Mouse (Mus musculus) lung, embryonic 16.5 days (tissue): Measurements from ENCODE around the gene Kifc3. TPM values are rescaled to one million over a fixed set of nuclear protein-coding genes. Genes with fewer than 3 reads are reported as not detected.

Experiments used
- ATAC-seq: fragments of 200-750 bp; cut with Nextera tagmentation; 2 replicates; pipeline ENCODE4 v1.8.0; 2017; ENCODE audit warnings: low read depth, mild to moderate bottlenecking, moderate library complexity
- H3K27ac ChIP-seq: fragments of 300-500 bp; sonication (generic); 2 replicates; pipeline ENCODE4 v1.5.1; 2014; ENCODE audit warnings: mild to moderate bottlenecking, control low read depth, low read length
- H3K27me3 ChIP-seq: fragments of 300-500 bp; sonication (generic); 2 replicates; pipeline ENCODE4 v1.6.1; 2014; ENCODE audit warnings: low read depth, low read length, mixed read lengths; ENCODE audit not compliant: control insufficient read depth, insufficient read depth
- H3K36me3 ChIP-seq: fragments of 300-500 bp; sonication (generic); 2 replicates; pipeline ENCODE4 v1.6.1; 2014; ENCODE audit warnings: low read length; ENCODE audit not compliant: control insufficient read depth, insufficient read depth
- H3K4me1 ChIP-seq: fragments of 300-500 bp; sonication (generic); replicated peaks from 2 replicates; pipeline ENCODE4 v1.6.1; 2014; ENCODE audit warnings: low read length, mixed read lengths; ENCODE audit not compliant: control insufficient read depth, insufficient read depth
- H3K4me2 ChIP-seq: fragments of 300-500 bp; sonication (generic); 2 replicates; pipeline ENCODE4 v1.6.1; 2014; ENCODE audit warnings: low read depth, low read length, control low read depth
- H3K4me3 ChIP-seq: fragments of 300-500 bp; sonication (generic); 2 replicates; pipeline ENCODE4 v1.5.1; 2014; ENCODE audit warnings: mild to moderate bottlenecking, low read length, control low read depth
- H3K9ac ChIP-seq: fragments of 300-500 bp; sonication (generic); 2 replicates; pipeline ENCODE4 v1.6.1; 2014; ENCODE audit warnings: low read length, control low read depth
- H3K9me3 ChIP-seq: fragments of 300-500 bp; sonication (generic); 2 replicates; pipeline ENCODE4 v1.6.1; 2016; ENCODE audit warnings: low read length; ENCODE audit not compliant: control insufficient read depth
- WGBS: fragments of 180-500 bp; shearing (Covaris S2); extraction: QIAGEN DNeasy Blood & Tissue Kit; methylation state at CpG from one replicate; pipeline ENCODE4 v1.1.7; 2014; 5-methylcytosine and 5-hydroxymethylcytosine counted together
- polyA plus RNA-seq: library from polyadenylated mRNA; unstranded; fragments of >200 nt; fragmentation: Nextera tagmentation; extraction: Ambion mirVana; gene quantifications from 2 replicates; pipeline ENCODE4 v1.2.1, GENCODE M21; 2015

The Kifc3 gene
- polyA plus RNA-seq, 1 experiment from 2014 or later: 16.8 TPM

GRCm38 (mm10) chr8:95185891-95186513 lies 16.6 kb downstream of the Kifc3 start:
- H3K9me3 ChIP-seq: no peaks in the 10 kb centered on the region
- no peak overlapping the region for H3K9ac ChIP-seq
- no peak overlapping the region for H3K27ac ChIP-seq
- no peaks in the 10 kb centered on the region for H3K4me1 ChIP-seq
- no peaks in the 10 kb centered on the region for H3K27me3 ChIP-seq
- H3K36me3 ChIP-seq: no peaks in the 10 kb centered on the region
- H3K4me2 ChIP-seq: no peak overlapping the region
- H3K4me3 ChIP-seq: no peak overlapping the region
- no peak for ATAC-seq
- WGBS: 82% methylated on average over 7 of the region's 7 CpGs

- Histone ChIP-seq H3K27me3 (no peaks in the 10 kb centered on the region), H3K4me2 (no peak overlapping the region), H3K27ac (no peak overlapping the region), H3K9ac (no peak overlapping the region), H3K36me3 (no peaks in the 10 kb centered on the region), H3K4me1 (no peaks in the 10 kb centered on the region), H3K9me3 (no peaks in the 10 kb centered on the region), H3K4me3 (no peak overlapping the region)
- 40% methylated on average over 10 of the region's 10 CpGs for WGBS
- ATAC-seq: no peak
These were observed 17.5 kb downstream of the Kifc3 start for GRCm38 (mm10) chr8:95185104-95185503.

DNA sequence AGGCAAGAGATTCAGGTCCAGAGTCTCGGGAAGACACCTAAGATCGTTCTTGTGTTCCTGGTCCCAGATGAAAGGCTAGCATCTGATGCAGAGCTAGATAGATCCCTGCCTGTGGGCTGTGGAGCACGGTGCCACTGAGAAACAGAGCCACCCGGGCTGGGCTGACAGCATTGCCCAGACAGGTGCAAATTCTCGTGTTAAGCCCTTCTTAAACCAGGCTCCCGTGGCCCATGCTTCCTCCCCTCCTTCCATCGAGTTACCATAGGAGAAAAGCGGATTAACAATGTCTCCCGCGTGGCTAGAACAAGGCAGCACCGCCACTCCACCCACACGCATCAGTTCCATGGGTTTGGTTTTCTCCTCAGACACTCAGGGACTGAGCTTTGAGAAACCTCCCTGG lies 18.4 kb downstream of the Kifc3 start:
- H3K9ac ChIP-seq: no peak overlapping the region
- H3K36me3 ChIP-seq: no peaks in the 10 kb centered on the region
- 75% methylated on average over 12 of the region's 12 CpGs for WGBS
- H3K4me3 ChIP-seq: no peak overlapping the region
- H3K9me3 ChIP-seq: no peaks in the 10 kb centered on the region
- H3K27me3 ChIP-seq: no peaks in the 10 kb centered on the region
- no peak overlapping the region for H3K4me2 ChIP-seq
- no peaks in the 10 kb centered on the region for H3K4me1 ChIP-seq
- ATAC-seq: no peak
- H3K27ac ChIP-seq: no peak overlapping the region

- no peak for ATAC-seq
- no peak overlapping the region for H3K4me3 ChIP-seq
- H3K9ac ChIP-seq: no peak overlapping the region
- H3K36me3 ChIP-seq: no peaks in the 10 kb centered on the region
- no peaks in the 10 kb centered on the region for H3K9me3 ChIP-seq
- WGBS: 52% methylated on average over 7 of the region's 7 CpGs
- H3K27me3 ChIP-seq: no peaks in the 10 kb centered on the region
- no peak overlapping the region for H3K27ac ChIP-seq
- H3K4me2 ChIP-seq: no peak overlapping the region
- no peaks in the 10 kb centered on the region for H3K4me1 ChIP-seq
These were observed 20.8 kb downstream of the Kifc3 start for GRCm38 (mm10) chr8:95181850-95182249.

GRCm38 (mm10) chr8:95178191-95178590 lies 24.4 kb downstream of the Kifc3 start:
- no peak overlapping the region for H3K9ac ChIP-seq
- H3K4me1 ChIP-seq: no peaks in the 10 kb centered on the region
- no peaks in the 10 kb centered on the region for H3K36me3 ChIP-seq
- no peak overlapping the region for H3K4me3 ChIP-seq
- H3K27ac ChIP-seq: no peak overlapping the region
- no peaks in the 10 kb centered on the region for H3K27me3 ChIP-seq
- no peak for ATAC-seq
- no peak overlapping the region for H3K4me2 ChIP-seq
- 46% methylated on average over 4 of the region's 4 CpGs for WGBS
- H3K9me3 ChIP-seq: no peaks in the 10 kb centered on the region

DNA sequence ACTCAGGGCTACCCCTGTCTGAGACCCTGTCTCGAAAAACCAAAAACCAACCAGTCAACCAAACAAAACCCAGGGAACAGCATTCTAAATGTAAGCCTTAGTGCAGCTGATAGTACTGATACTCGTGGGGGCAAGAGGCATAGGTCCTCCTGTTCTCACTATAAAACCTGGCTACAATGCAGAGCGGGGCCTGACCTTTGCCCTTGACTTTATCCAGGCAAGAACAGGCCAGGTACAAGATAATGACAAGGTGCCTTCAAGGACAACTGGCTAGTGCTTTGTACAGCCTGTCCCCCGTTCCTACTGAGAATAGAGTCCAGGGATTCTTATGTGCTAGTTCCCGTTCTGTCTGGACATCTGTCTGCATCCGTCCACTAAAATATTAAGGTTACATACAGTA lies 25.6 kb downstream of the Kifc3 start:
- no peaks in the 10 kb centered on the region for H3K4me1 ChIP-seq
- H3K36me3 ChIP-seq: no peaks in the 10 kb centered on the region
- H3K27me3 ChIP-seq: no peaks in the 10 kb centered on the region
- no peaks in the 10 kb centered on the region for H3K9me3 ChIP-seq
- H3K27ac ChIP-seq: no peak overlapping the region
- H3K9ac ChIP-seq: no peak overlapping the region
- no peak for ATAC-seq
- H3K4me2 ChIP-seq: no peak overlapping the region
- WGBS: 78% methylated on average over 6 of the region's 6 CpGs
- no peak overlapping the region for H3K4me3 ChIP-seq

GRCm38 (mm10) chr8:95175808-95176207 lies 26.8 kb downstream of the Kifc3 start:
- H3K27me3 ChIP-seq: no peaks in the 10 kb centered on the region
- no peaks in the 10 kb centered on the region for H3K36me3 ChIP-seq
- no peak overlapping the region for H3K27ac ChIP-seq
- H3K4me3 ChIP-seq: no peak overlapping the region
- no peak overlapping the region for H3K4me2 ChIP-seq
- no peaks in the 10 kb centered on the region for H3K9me3 ChIP-seq
- H3K4me1 ChIP-seq: no peaks in the 10 kb centered on the region
- WGBS: 44% methylated on average over 18 of the region's 18 CpGs
- ATAC-seq: 0 out of 2 replicates have a peak, but pooled peaks have one; percentile 20
- no peak overlapping the region for H3K9ac ChIP-seq

GRCm38 (mm10) chr8:95175306-95175705 lies 27.3 kb downstream of the Kifc3 start:
- no peak overlapping the region for H3K4me3 ChIP-seq
- no peaks in the 10 kb centered on the region for H3K4me1 ChIP-seq
- no peak overlapping the region for H3K27ac ChIP-seq
- H3K36me3 ChIP-seq: no peaks in the 10 kb centered on the region
- no peaks in the 10 kb centered on the region for H3K27me3 ChIP-seq
- no peak for ATAC-seq
- no peak overlapping the region for H3K4me2 ChIP-seq
- WGBS: 43% methylated on average over 5 of the region's 5 CpGs
- no peaks in the 10 kb centered on the region for H3K9me3 ChIP-seq
- no peak overlapping the region for H3K9ac ChIP-seq

GRCm38 (mm10) chr8:95172433-95172832 lies 30.2 kb downstream of the Kifc3 start:
- H3K9me3 ChIP-seq: no peaks in the 10 kb centered on the region
- no peaks in the 10 kb centered on the region for H3K4me1 ChIP-seq
- no peak overlapping the region for H3K4me3 ChIP-seq
- H3K27ac ChIP-seq: no peak overlapping the region
- H3K9ac ChIP-seq: no peak overlapping the region
- H3K4me2 ChIP-seq: no peak overlapping the region
- 40% methylated on average over 5 of the region's 5 CpGs for WGBS
- H3K27me3 ChIP-seq: no peaks in the 10 kb centered on the region
- no peaks in the 10 kb centered on the region for H3K36me3 ChIP-seq
- ATAC-seq: no peak

DNA sequence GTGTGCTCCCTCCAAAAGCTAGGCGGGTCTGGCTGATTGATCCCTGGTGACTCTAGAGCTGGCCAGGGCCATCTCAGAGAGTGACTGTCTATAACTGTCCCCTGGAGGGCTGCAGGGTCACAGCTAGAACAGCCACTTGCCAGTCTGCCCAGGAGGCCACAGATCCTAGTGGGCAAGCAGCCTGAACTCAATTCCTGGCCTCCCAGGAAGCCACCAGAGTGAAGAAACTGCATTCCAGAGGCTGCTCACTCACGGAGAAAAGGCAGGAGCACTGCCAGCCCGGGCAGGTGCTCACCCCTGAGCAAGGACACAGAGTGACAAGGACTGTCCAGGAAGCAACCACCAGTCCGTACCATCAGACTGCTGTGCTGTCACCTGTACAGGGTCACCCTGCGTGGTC lies 34.9 kb downstream of the Kifc3 start:
- Histone ChIP-seq H3K4me3 (no peak overlapping the region), H3K27ac (no peak overlapping the region), H3K9ac (no peak overlapping the region), H3K27me3 (no peaks in the 10 kb centered on the region), H3K4me2 (no peak overlapping the region), H3K9me3 (no peaks in the 10 kb centered on the region), H3K36me3 (no peaks in the 10 kb centered on the region), H3K4me1 (no peaks in the 10 kb centered on the region)
- no peak for ATAC-seq
- WGBS: 59% methylated on average over 5 of the region's 5 CpGs
